Mouse (Mus musculus) ES-E14 (cell line): ENCODE measurements around the gene Kcnd3. TPM values are rescaled to one million over a fixed set of nuclear protein-coding genes. Genes with fewer than 3 reads are reported as not detected.

Experiments
- DNase-seq: peaks from one replicate; pipeline ENCODE4 v3.0.0-alpha.2; 2013; ENCODE audit warnings: low read depth, low spot score
- H3K27ac ChIP-seq: 2 replicates; pipeline ENCODE4 v1.5.1; 2012; ENCODE audit warnings: low read depth, mild to moderate bottlenecking, low read length, moderate library complexity, mixed read lengths; ENCODE audit not compliant: poor library complexity, insufficient read depth, severe bottlenecking
- H3K36me3 ChIP-seq: 2 replicates; pipeline ENCODE4 v1.6.1; 2012; ENCODE audit warnings: mild to moderate bottlenecking, low read length, moderate library complexity, mixed read lengths; ENCODE audit not compliant: control insufficient read depth, poor library complexity, insufficient read depth, severe bottlenecking
- H3K4me1 ChIP-seq, 2 experiments: fragments of 150-350 bp in 1 of 2; sonication (generic) in 1 of 2; 2 replicates each; pipeline ENCODE4 v1.6.1; 2012; ENCODE audit warnings: low read length in 2 of 2, mild to moderate bottlenecking in 1 of 2, mixed read lengths in 1 of 2; ENCODE audit not compliant: control insufficient read depth in 2 of 2, insufficient read depth in 2 of 2, poor library complexity in 1 of 2
- H3K4me3 ChIP-seq, 2 experiments: fragments of 150-350 bp in 1 of 2; sonication (generic) in 1 of 2; 2 replicates each; pipeline ENCODE4 v1.5.1; 2012; ENCODE audit warnings: low read length in 2 of 2, low read depth in 1 of 2, mild to moderate bottlenecking in 1 of 2, mixed read lengths in 1 of 2; ENCODE audit not compliant: insufficient read depth in 1 of 2, poor library complexity in 1 of 2, severe bottlenecking in 1 of 2
- H3K9ac ChIP-seq: 2 replicates; pipeline ENCODE4 v1.6.1; 2012; ENCODE audit warnings: low read depth, mild to moderate bottlenecking, low read length, mixed read lengths; ENCODE audit not compliant: poor library complexity, insufficient read depth, severe bottlenecking
- H3K9me3 ChIP-seq: fragments of 150-350 bp; sonication (generic); 2 replicates; pipeline ENCODE4 v1.6.1; 2012; ENCODE audit warnings: low read depth, mild to moderate bottlenecking, low read length; ENCODE audit not compliant: control insufficient read depth, insufficient read depth
- CHD2 ChIP-seq: IDR thresholded peaks from 2 replicates; pipeline ENCODE4 v1.6.1; 2014; ENCODE audit warnings: mild to moderate bottlenecking, low read depth, low read length, inconsistent platforms
- HCFC1 ChIP-seq: IDR thresholded peaks from 2 replicates; pipeline ENCODE4 v1.6.1; 2012; ENCODE audit warnings: low read length, inconsistent platforms, borderline replicate concordance; ENCODE audit not compliant: insufficient read depth
- MAFK ChIP-seq: IDR thresholded peaks from 2 replicates; pipeline ENCODE4 v1.6.1; 2014; ENCODE audit warnings: mild to moderate bottlenecking, low read depth, low read length, inconsistent platforms; ENCODE audit not compliant: insufficient read depth
- ZC3H11A ChIP-seq: IDR thresholded peaks from 2 replicates; pipeline ENCODE4 v1.6.1; 2012; ENCODE audit warnings: low read depth, mild to moderate bottlenecking, inconsistent platforms, low read length, borderline replicate concordance
- ZNF384 ChIP-seq: IDR thresholded peaks from 2 replicates; pipeline ENCODE4 v1.6.1; 2012; ENCODE audit warnings: low read depth, low read length, inconsistent platforms
- in situ Hi-C, 2 experiments: fragments of 600-800 bp; cut with MboI; formaldehyde crosslinking; loops; one replicate each; pipeline ENCODE4 v1.15.1; 2025; ENCODE audit warnings: low sequenced_read_pairs in 2 of 2, inconsistent platforms in 1 of 2; ENCODE audit not compliant: unreplicated experiment in 2 of 2
- total RNA-seq: library from RNA; depleted of rRNA; stranded (reverse); fragments of 300-350 nt; gene quantifications from 2 replicates; pipeline ENCODE4 v1.2.3, GENCODE M21; 2012

Kcnd3 gene
- total RNA-seq, 1 experiment = 0.04 TPM

GRCm38 (mm10) chr3:105612423-105612814, 160.3 kb downstream of the Kcnd3 start:
- H3K36me3 ChIP-seq = no peaks in the 10 kb centered on the region
- H3K9me3 ChIP-seq = no peaks in the 10 kb centered on the region
- DNase-seq = no peak
- no peak for TF ChIP-seq ZC3H11A
- no peak for TF ChIP-seq CHD2
- no peak for TF ChIP-seq HCFC1
- H3K4me3 ChIP-seq = no peak overlapping the region
- in situ Hi-C loops = no loop called here
- H3K9ac ChIP-seq = no peak overlapping the region
- H3K4me1 ChIP-seq = no peaks in the 10 kb centered on the region
- no peak overlapping the region for H3K27ac ChIP-seq

- no peak overlapping the region for H3K4me3 ChIP-seq
Observed at GRCm38 (mm10) chr3:105616861-105617743, 165.0 kb downstream of the Kcnd3 start.

GRCm38 (mm10) chr3:105621154-105621553, 169.0 kb downstream of the Kcnd3 start:
- DNase-seq = no peak
- Histone ChIP-seq H3K4me3 (no peak overlapping the region), H3K9ac (no peak overlapping the region), H3K9me3 (no peaks in the 10 kb centered on the region), H3K4me1 (no peaks in the 10 kb centered on the region), H3K36me3 (no peaks in the 10 kb centered on the region), H3K27ac (no peak overlapping the region)
- in situ Hi-C loops = no loop called here
- no peak for TF ChIP-seq CHD2
- TF ChIP-seq ZNF384 = no peak

More at GRCm38 (mm10) chr3:105616861-105617743, 165.0 kb downstream of the Kcnd3 start:
- Histone ChIP-seq H3K27ac (no peak overlapping the region), H3K4me1 (no peaks in the 10 kb centered on the region), H3K9me3 (no peaks in the 10 kb centered on the region), H3K9ac (no peak overlapping the region), H3K36me3 (no peaks in the 10 kb centered on the region)
- no peak for DNase-seq
- no peak for TF ChIP-seq MAFK
- no peak for TF ChIP-seq ZNF384
- TF ChIP-seq HCFC1 = no peak
- no peak for TF ChIP-seq CHD2
- TF ChIP-seq ZC3H11A = no peak
- in situ Hi-C loops = no loop called here

GRCm38 (mm10) chr3:105623137-105623536, 171.0 kb downstream of the Kcnd3 start:
- Histone ChIP-seq H3K9ac (no peak overlapping the region), H3K4me3 (no peak overlapping the region), H3K27ac (no peak overlapping the region), H3K9me3 (no peaks in the 10 kb centered on the region), H3K36me3 (no peaks in the 10 kb centered on the region), H3K4me1 (no peaks in the 10 kb centered on the region)
- TF ChIP-seq ZC3H11A = no peak
- TF ChIP-seq HCFC1 = no peak
- TF ChIP-seq CHD2 = no peak
- no peak for TF ChIP-seq ZNF384
- no peak for TF ChIP-seq MAFK
- no peak for DNase-seq
- in situ Hi-C loops = no loop called here

- no peak overlapping the region for H3K27ac ChIP-seq
- no peak for TF ChIP-seq MAFK
- no peak for TF ChIP-seq CHD2
- TF ChIP-seq ZNF384 = no peak
- no peak for TF ChIP-seq ZC3H11A
- no peak for TF ChIP-seq HCFC1
- no peaks in the 10 kb centered on the region for H3K9me3 ChIP-seq
- H3K9ac ChIP-seq = no peak overlapping the region
- H3K4me3 ChIP-seq = no peak overlapping the region
- no peaks in the 10 kb centered on the region for H3K4me1 ChIP-seq
- no peaks in the 10 kb centered on the region for H3K36me3 ChIP-seq
- in situ Hi-C loops = no loop called here
- no peak for DNase-seq
Observed at GRCm38 (mm10) chr3:105625961-105626360, 173.8 kb downstream of the Kcnd3 start.
